Mouse (Mus musculus): ENCODE measurements around the gene Nmur1.

Nmur1 gene

GRCm38 (mm10) chr1:86343969-86344861 is 81.8 kb downstream of the Nmur1 start:
- ChIA-PET POLR2A (interaction anchor here (0.6 to 13.0 kb wide), 32 partner anchors 9 to 1378 kb away, joined by 3 to 371 read pairs (median 4); partner anchors contain the start of genes Ncl (in 3 of the 4) and Armc9 (in 1 of the 4)), CTCF (interaction anchor here in 1 of 4 experiments (1.1 to 1.4 kb wide), 2 partner anchors 71 to 165 kb away, joined by 3 read pairs; no protein-coding TSS in a partner anchor)

GRCm38 (mm10) chr1:86343087-86343645 is 82.9 kb downstream of the Nmur1 start:
- ChIA-PET CTCF (interaction anchor here in 2 of 4 experiments (1.4 to 1.5 kb wide), 2 partner anchors 154 to 164 kb away, joined by 3 to 5 read pairs; no protein-coding TSS in a partner anchor), POLR2A (interaction anchor here (0.5 to 13.0 kb wide), 42 partner anchors 8 to 284 kb away, joined by 3 to 371 read pairs (median 4); partner anchors contain the start of genes Ncl (in 4 of the 4) and Armc9 (in 1 of the 4))

- ChIA-PET POLR2A (interaction anchor here (0.8 to 13.0 kb wide), 36 partner anchors 8 to 209 kb away, joined by 3 to 371 read pairs (median 4); partner anchors contain the start of genes Ncl (in 4 of the 4) and Gm21972 (in 1 of the 4)), CTCF (interaction anchor here in 2 of 4 experiments (0.7 to 1.5 kb wide), 2 partner anchors 153 to 198 kb away, joined by 3 to 5 read pairs; no protein-coding TSS in a partner anchor)
Measured at GRCm38 (mm10) chr1:86342371-86342770, 83.7 kb downstream of the Nmur1 start.

- ChIA-PET CTCF (interaction anchor here (0.5 to 4.0 kb wide), 18 partner anchors 16 to 925 kb away, joined by 3 to 51 read pairs (median 5); no protein-coding TSS in a partner anchor), POLR2A (interaction anchor here (0.7 to 13.0 kb wide), 36 partner anchors 7 to 208 kb away, joined by 3 to 371 read pairs (median 5); partner anchors contain the start of genes Armc9 (in 2 of the 4), Ncl (in 2 of the 4) and Gm21972 (in 1 of the 4))
Measured at GRCm38 (mm10) chr1:86341096-86341495, 84.9 kb downstream of the Nmur1 start.

- CTCF ChIA-PET, result interaction anchor here (0.5 to 4.0 kb wide), 30 partner anchors 9 to 280 kb away, joined by 3 to 51 read pairs (median 4); partner anchors contain the start of gene B3gnt7 (in 1 of the 4)
- POLR2A ChIA-PET, result interaction anchor here in 3 of 4 experiments (0.6 to 13.0 kb wide), 26 partner anchors 9 to 894 kb away, joined by 3 to 371 read pairs (median 5); partner anchors contain the start of genes Ncl (in 3 of the 3) and Armc9 (in 1 of the 3)
Measured at GRCm38 (mm10) chr1:86339156-86339812, 86.7 kb downstream of the Nmur1 start.

GRCm38 (mm10) chr1:86336330-86336729 is 89.7 kb downstream of the Nmur1 start:
- ChIA-PET CTCF (interaction anchor here (0.7 to 1.4 kb wide), 5 partner anchors 25 to 184 kb away, joined by 3 to 6 read pairs (median 5); no protein-coding TSS in a partner anchor), POLR2A (interaction anchor here in 2 of 4 experiments (1.0 to 1.9 kb wide), 4 partner anchors 15 to 182 kb away, joined by 3 to 8 read pairs (median 4); partner anchors contain the start of genes Armc9 (in 1 of the 2) and Ncl (in 1 of the 2))
